Mouse (Mus musculus): ENCODE results near the gene Ripor3. TPM values are rescaled to one million over a fixed set of nuclear protein-coding genes. Genes with fewer than 3 reads are reported as not detected.
A peak's percentile ranks its signal among the peaks of the same experiment; 100 is the strongest.

Gene Ripor3
- polyA plus RNA-seq, 1 experiment from 2014 or later = 0.15 TPM

- Histone ChIP-seq H3K36me3 (no peaks in the 10 kb centered on the region), H3K9ac (replicated peaks) (no peak overlapping the region), H3K4me3 (replicated peaks) (no peak overlapping the region), H3K27ac (no peak overlapping the region), H3K4me2 (replicated peaks) (no peak overlapping the region), H3K9me3 (no peaks in the 10 kb centered on the region), H3K4me1 (replicated peaks) (peaks cover 60% of the 10 kb centered on the region), H3K27me3 (no peaks in the 10 kb centered on the region)
- WGBS = 75% methylated on average over 6 of the region's 6 CpGs
- no peak for ATAC-seq
Observed at GRCm38 (mm10) chr2:167948047-167948446, 62.4 kb downstream of the Ripor3 start.

- H3K9me3 ChIP-seq = no peaks in the 10 kb centered on the region
- H3K4me2 ChIP-seq (replicated peaks) = no peak overlapping the region
- H3K4me1 ChIP-seq (replicated peaks) = peaks cover 68% of the 10 kb centered on the region
- no peak overlapping the region for H3K4me3 ChIP-seq (replicated peaks)
- no peak overlapping the region for H3K9ac ChIP-seq (replicated peaks)
- no peak for ATAC-seq
- no peak overlapping the region for H3K27ac ChIP-seq
- H3K36me3 ChIP-seq = no peaks in the 10 kb centered on the region
- WGBS = 85% methylated on average over 3 of the region's 3 CpGs
- H3K27me3 ChIP-seq = no peaks in the 10 kb centered on the region
Observed at GRCm38 (mm10) chr2:167947251-167947650, 63.2 kb downstream of the Ripor3 start.

GRCm38 (mm10) chr2:167945451-167945850 is 65.0 kb downstream of the Ripor3 start:
- no peaks in the 10 kb centered on the region for H3K27me3 ChIP-seq
- H3K9ac ChIP-seq (replicated peaks) = no peak overlapping the region
- no peaks in the 10 kb centered on the region for H3K36me3 ChIP-seq
- 89% methylated on average over 5 of the region's 5 CpGs for WGBS
- H3K9me3 ChIP-seq = no peaks in the 10 kb centered on the region
- H3K27ac ChIP-seq = 0 out of 2 replicates have a peak overlapping the region, but pooled peaks have one; percentile 6
- peaks cover 86% of the 10 kb centered on the region for H3K4me1 ChIP-seq (replicated peaks)
- H3K4me2 ChIP-seq (replicated peaks) = no peak overlapping the region
- ATAC-seq = no peak
- no peak overlapping the region for H3K4me3 ChIP-seq (replicated peaks)

- no peak overlapping the region for H3K27ac ChIP-seq
- no peak overlapping the region for H3K4me3 ChIP-seq (replicated peaks)
- no peaks in the 10 kb centered on the region for H3K27me3 ChIP-seq
- H3K9ac ChIP-seq (replicated peaks) = no peak overlapping the region
- no peak for ATAC-seq
- 82% methylated on average over 3 of the region's 3 CpGs for WGBS
- peaks cover 88% of the 10 kb centered on the region for H3K4me1 ChIP-seq (replicated peaks)
- H3K9me3 ChIP-seq = no peaks in the 10 kb centered on the region
- H3K4me2 ChIP-seq (replicated peaks) = no peak overlapping the region
- H3K36me3 ChIP-seq = no peaks in the 10 kb centered on the region
Observed at GRCm38 (mm10) chr2:167944193-167944592, 66.2 kb downstream of the Ripor3 start.

- Histone ChIP-seq H3K4me1 (replicated peaks) (peaks cover 85% of the 10 kb centered on the region), H3K27me3 (no peaks in the 10 kb centered on the region), H3K9ac (replicated peaks) (no peak overlapping the region), H3K4me3 (replicated peaks) (no peak overlapping the region), H3K27ac (peak overlapping the region; percentile 73), H3K4me2 (replicated peaks) (no peak overlapping the region), H3K36me3 (no peaks in the 10 kb centered on the region), H3K9me3 (no peaks in the 10 kb centered on the region)
- WGBS = 83% methylated on average over 12 of the region's 12 CpGs
- no peak for ATAC-seq
Observed at GRCm38 (mm10) chr2:167942926-167943633, 67.3 kb downstream of the Ripor3 start.

GRCm38 (mm10) chr2:167942199-167942925 is 68.1 kb downstream of the Ripor3 start:
- 0 out of 2 replicates have a peak overlapping the region, but pooled peaks have one; percentile 5 for H3K4me2 ChIP-seq (replicated peaks)
- H3K9me3 ChIP-seq = no peaks in the 10 kb centered on the region
- peaks cover 78% of the 10 kb centered on the region for H3K4me1 ChIP-seq (replicated peaks)
- H3K4me3 ChIP-seq (replicated peaks) = no peak overlapping the region
- no peaks in the 10 kb centered on the region for H3K36me3 ChIP-seq
- WGBS = 33% methylated on average over 8 of the region's 8 CpGs
- peak; percentile 77 for ATAC-seq
- H3K27ac ChIP-seq = peak overlapping the region; percentile 73
- H3K27me3 ChIP-seq = no peaks in the 10 kb centered on the region
- H3K9ac ChIP-seq (replicated peaks) = 0 out of 2 replicates have a peak overlapping the region, but pooled peaks have one; percentile 16

GRCm38 (mm10) chr2:167941745-167942176 is 68.7 kb downstream of the Ripor3 start:
- peak overlapping the region; percentile 16; the same call in 1 of the 2 replicates for H3K9ac ChIP-seq (replicated peaks)
- 0 out of 2 replicates have a peak overlapping the region, but pooled peaks have one; percentile 5 for H3K4me2 ChIP-seq (replicated peaks)
- H3K27me3 ChIP-seq = no peaks in the 10 kb centered on the region
- H3K4me1 ChIP-seq (replicated peaks) = peaks cover 83% of the 10 kb centered on the region
- 52% methylated on average over 6 of the region's 6 CpGs for WGBS
- peak overlapping the region; percentile 73 for H3K27ac ChIP-seq
- H3K36me3 ChIP-seq = no peaks in the 10 kb centered on the region
- no peaks in the 10 kb centered on the region for H3K9me3 ChIP-seq
- no peak overlapping the region for H3K4me3 ChIP-seq (replicated peaks)
- ATAC-seq = peak; percentile 18; the same call in 1 of the 2 replicates

- Histone ChIP-seq H3K4me3 (replicated peaks) (no peak overlapping the region), H3K4me1 (replicated peaks) (peaks cover 87% of the 10 kb centered on the region), H3K4me2 (replicated peaks) (no peak overlapping the region), H3K36me3 (no peaks in the 10 kb centered on the region), H3K9ac (replicated peaks) (no peak overlapping the region; the same call in 1 of the 2 replicates), H3K27ac (peak overlapping the region; percentile 73), H3K9me3 (no peaks in the 10 kb centered on the region), H3K27me3 (no peaks in the 10 kb centered on the region)
- 49% methylated on average over 4 of the region's 4 CpGs for WGBS
- ATAC-seq = 0 out of 2 replicates have a peak, but pooled peaks have one; percentile 34
Observed at GRCm38 (mm10) chr2:167941320-167941719, 69.1 kb downstream of the Ripor3 start.

GRCm38 (mm10) chr2:167940636-167941035 is 69.8 kb downstream of the Ripor3 start:
- no peak for ATAC-seq
- H3K4me1 ChIP-seq (replicated peaks) = peaks cover 90% of the 10 kb centered on the region

GRCm38 (mm10) chr2:167939632-167940399 is 70.6 kb downstream of the Ripor3 start:
- peaks cover 4% of the 10 kb centered on the region; the same call in 1 of the 2 replicates for H3K36me3 ChIP-seq
- H3K27ac ChIP-seq = no peak overlapping the region
- no peaks in the 10 kb centered on the region for H3K27me3 ChIP-seq
- peak overlapping the region; percentile 5; the same call in 1 of the 2 replicates for H3K9ac ChIP-seq (replicated peaks)
- H3K4me3 ChIP-seq (replicated peaks) = no peak overlapping the region
- ATAC-seq = no peak
- H3K4me1 ChIP-seq (replicated peaks) = peaks cover 89% of the 10 kb centered on the region
- H3K4me2 ChIP-seq (replicated peaks) = no peak overlapping the region
- no peaks in the 10 kb centered on the region for H3K9me3 ChIP-seq
- WGBS = 56% methylated on average over 11 of the region's 11 CpGs

More at GRCm38 (mm10) chr2:167940636-167941035, 69.8 kb downstream of the Ripor3 start:
- no peak overlapping the region for H3K27ac ChIP-seq
- no peaks in the 10 kb centered on the region; the same call in 1 of the 2 replicates for H3K36me3 ChIP-seq
- no peak overlapping the region for H3K9ac ChIP-seq (replicated peaks)
- H3K4me3 ChIP-seq (replicated peaks) = no peak overlapping the region
- WGBS = 94% methylated on average over 11 of the region's 11 CpGs
- no peak overlapping the region for H3K4me2 ChIP-seq (replicated peaks)
- H3K27me3 ChIP-seq = no peaks in the 10 kb centered on the region
- H3K9me3 ChIP-seq = no peaks in the 10 kb centered on the region

- no peak overlapping the region for H3K4me2 ChIP-seq (replicated peaks)
- no peak overlapping the region for H3K27ac ChIP-seq
- ATAC-seq = no peak
- H3K9me3 ChIP-seq = no peaks in the 10 kb centered on the region
- WGBS = 55% methylated on average over 4 of the region's 4 CpGs
- no peak overlapping the region for H3K4me3 ChIP-seq (replicated peaks)
- peaks cover 4% of the 10 kb centered on the region; the same call in 1 of the 2 replicates for H3K36me3 ChIP-seq
- H3K9ac ChIP-seq (replicated peaks) = peak overlapping the region; percentile 5
- H3K27me3 ChIP-seq = no peaks in the 10 kb centered on the region
- peaks cover 88% of the 10 kb centered on the region for H3K4me1 ChIP-seq (replicated peaks)
Observed at GRCm38 (mm10) chr2:167939204-167939603, 71.2 kb downstream of the Ripor3 start.
